Mouse (Mus musculus): ENCODE data around the gene Mfn1. TPM values are rescaled to one million over a fixed set of nuclear protein-coding genes. Genes with fewer than 3 reads are reported as not detected.

Mfn1 gene
- 44.1 and 51.9 TPM in 2 replicates for polyA plus RNA-seq (2014; fragmentation: Nextera tagmentation; extraction: Ambion mirVana)

- WGBS: under 1% methylated on average over 30 of the region's 47 CpGs
- H3K4me2 ChIP-seq (ENCODE audit: low read depth, low read length): peak within 1 kb of the TSS; percentile 68
- peak within 1 kb of the TSS; percentile 85 for H3K4me3 ChIP-seq (ENCODE audit: low read depth, low read length)
- H3K9me3 ChIP-seq (ENCODE audit: control insufficient read depth, low read length): no peaks in the 10 kb centered on the region
- peak within 1 kb of the TSS; percentile 82 for H3K9ac ChIP-seq (replicated peaks; ENCODE audit: low read depth, low read length)
- no peaks in the 10 kb centered on the region for H3K27me3 ChIP-seq (ENCODE audit: control insufficient read depth, insufficient read depth, low read length)
- peak; percentile 100 for ATAC-seq (ENCODE audit: low read depth)
- H3K27ac ChIP-seq (ENCODE audit: low read depth, low read length): peak within 1 kb of the TSS; percentile 57
- peaks cover 15% of the 10 kb centered on the region for H3K36me3 ChIP-seq (ENCODE audit: control insufficient read depth, insufficient read depth, low read length)
- peaks cover 7% of the 10 kb centered on the region for H3K4me1 ChIP-seq (ENCODE audit: control insufficient read depth, insufficient read depth, low read length)
Measured at GRCm38 (mm10) chr3:32529303-32529898, at the start of gene Mfn1. TSS of gene Mfn1 (plus strand) at chr3:32529465.

- WGBS: 87% methylated on average over 7 of the region's 7 CpGs
- no peaks in the 10 kb centered on the region for H3K27me3 ChIP-seq (ENCODE audit: control insufficient read depth, insufficient read depth, low read length)
- H3K9me3 ChIP-seq (ENCODE audit: control insufficient read depth, low read length): no peaks in the 10 kb centered on the region
- H3K27ac ChIP-seq (ENCODE audit: low read depth, low read length): no peak overlapping the region
- no peak overlapping the region for H3K9ac ChIP-seq (replicated peaks; ENCODE audit: low read depth, low read length)
- ATAC-seq (ENCODE audit: low read depth): no peak
- no peak overlapping the region for H3K4me3 ChIP-seq (ENCODE audit: low read depth, low read length)
- no peaks in the 10 kb centered on the region for H3K36me3 ChIP-seq (ENCODE audit: control insufficient read depth, insufficient read depth, low read length)
- H3K4me2 ChIP-seq (ENCODE audit: low read depth, low read length): no peak overlapping the region
- H3K4me1 ChIP-seq (ENCODE audit: control insufficient read depth, insufficient read depth, low read length): no peaks in the 10 kb centered on the region
Measured at GRCm38 (mm10) chr3:32479961-32480360, 49.3 kb upstream of the Mfn1 start.

- Histone ChIP-seq H3K4me1 (ENCODE audit: control insufficient read depth, insufficient read depth, low read length) (no peaks in the 10 kb centered on the region), H3K4me2 (ENCODE audit: low read depth, low read length) (no peak overlapping the region), H3K27ac (ENCODE audit: low read depth, low read length) (no peak overlapping the region), H3K9me3 (ENCODE audit: control insufficient read depth, low read length) (no peaks in the 10 kb centered on the region), H3K4me3 (ENCODE audit: low read depth, low read length) (no peak overlapping the region), H3K9ac (replicated peaks; ENCODE audit: low read depth, low read length) (no peak overlapping the region), H3K36me3 (ENCODE audit: control insufficient read depth, insufficient read depth, low read length) (no peaks in the 10 kb centered on the region), H3K27me3 (ENCODE audit: control insufficient read depth, insufficient read depth, low read length) (no peaks in the 10 kb centered on the region)
- WGBS: 90% methylated on average over 3 of the region's 3 CpGs
- ATAC-seq (ENCODE audit: low read depth): no peak
Measured at GRCm38 (mm10) chr3:32483035-32483434, 46.2 kb upstream of the Mfn1 start.

DNA sequence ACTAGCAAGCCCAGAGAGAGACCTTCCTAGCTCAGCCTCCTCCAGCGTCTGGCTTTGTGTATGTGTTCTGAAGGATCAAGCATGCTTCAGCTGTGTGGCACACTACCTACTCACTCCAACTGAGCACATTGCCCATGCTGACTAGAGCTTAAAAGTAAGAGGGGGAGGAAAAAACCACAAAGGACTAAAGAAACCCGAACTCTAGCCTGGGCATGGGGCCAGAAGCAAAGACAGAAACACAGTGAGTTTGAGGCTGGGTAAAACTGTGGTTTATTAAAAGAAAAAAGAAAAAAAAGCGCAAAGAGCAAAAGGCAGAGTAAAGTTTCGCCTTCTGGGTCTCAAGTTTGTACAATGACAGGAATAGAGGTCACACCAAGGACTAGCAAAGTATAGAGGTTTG lies 42.7 kb upstream of the Mfn1 start:
- Histone ChIP-seq H3K27ac (ENCODE audit: low read depth, low read length) (no peak overlapping the region), H3K27me3 (ENCODE audit: control insufficient read depth, insufficient read depth, low read length) (no peaks in the 10 kb centered on the region), H3K4me3 (ENCODE audit: low read depth, low read length) (no peak overlapping the region), H3K4me1 (ENCODE audit: control insufficient read depth, insufficient read depth, low read length) (no peaks in the 10 kb centered on the region), H3K36me3 (ENCODE audit: control insufficient read depth, insufficient read depth, low read length) (no peaks in the 10 kb centered on the region), H3K9me3 (ENCODE audit: control insufficient read depth, low read length) (no peaks in the 10 kb centered on the region), H3K4me2 (ENCODE audit: low read depth, low read length) (no peak overlapping the region), H3K9ac (replicated peaks; ENCODE audit: low read depth, low read length) (no peak overlapping the region)
- 85% methylated on average over 4 of the region's 4 CpGs for WGBS
- ATAC-seq (ENCODE audit: low read depth): no peak

GRCm38 (mm10) chr3:32488172-32488571 lies 41.1 kb upstream of the Mfn1 start:
- no peaks in the 10 kb centered on the region for H3K4me1 ChIP-seq (ENCODE audit: control insufficient read depth, insufficient read depth, low read length)
- H3K27me3 ChIP-seq (ENCODE audit: control insufficient read depth, insufficient read depth, low read length): no peaks in the 10 kb centered on the region
- ATAC-seq (ENCODE audit: low read depth): no peak
- WGBS: 84% methylated on average over 6 of the region's 6 CpGs
- H3K4me2 ChIP-seq (ENCODE audit: low read depth, low read length): no peak overlapping the region
- H3K9ac ChIP-seq (replicated peaks; ENCODE audit: low read depth, low read length): no peak overlapping the region
- no peak overlapping the region for H3K27ac ChIP-seq (ENCODE audit: low read depth, low read length)
- H3K36me3 ChIP-seq (ENCODE audit: control insufficient read depth, insufficient read depth, low read length): no peaks in the 10 kb centered on the region
- no peak overlapping the region for H3K4me3 ChIP-seq (ENCODE audit: low read depth, low read length)
- no peaks in the 10 kb centered on the region for H3K9me3 ChIP-seq (ENCODE audit: control insufficient read depth, low read length)

- no peaks in the 10 kb centered on the region for H3K9me3 ChIP-seq (ENCODE audit: control insufficient read depth, low read length)
- H3K36me3 ChIP-seq (ENCODE audit: control insufficient read depth, insufficient read depth, low read length): no peaks in the 10 kb centered on the region
- no peak for ATAC-seq (ENCODE audit: low read depth)
- no peak overlapping the region for H3K9ac ChIP-seq (replicated peaks; ENCODE audit: low read depth, low read length)
- no peak overlapping the region for H3K27ac ChIP-seq (ENCODE audit: low read depth, low read length)
- 66% methylated on average over 15 of the region's 15 CpGs for WGBS
- H3K27me3 ChIP-seq (ENCODE audit: control insufficient read depth, insufficient read depth, low read length): no peaks in the 10 kb centered on the region
- H3K4me1 ChIP-seq (ENCODE audit: control insufficient read depth, insufficient read depth, low read length): no peaks in the 10 kb centered on the region
- H3K4me2 ChIP-seq (ENCODE audit: low read depth, low read length): no peak overlapping the region
- no peak overlapping the region for H3K4me3 ChIP-seq (ENCODE audit: low read depth, low read length)
Measured at GRCm38 (mm10) chr3:32490076-32490927, 39.0 kb upstream of the Mfn1 start.

GRCm38 (mm10) chr3:32490928-32491315 lies 38.3 kb upstream of the Mfn1 start:
- Histone ChIP-seq H3K9me3 (ENCODE audit: control insufficient read depth, low read length) (no peaks in the 10 kb centered on the region), H3K4me3 (ENCODE audit: low read depth, low read length) (no peak overlapping the region), H3K4me2 (ENCODE audit: low read depth, low read length) (no peak overlapping the region), H3K9ac (replicated peaks; ENCODE audit: low read depth, low read length) (no peak overlapping the region), H3K36me3 (ENCODE audit: control insufficient read depth, insufficient read depth, low read length) (no peaks in the 10 kb centered on the region), H3K27me3 (ENCODE audit: control insufficient read depth, insufficient read depth, low read length) (no peaks in the 10 kb centered on the region), H3K27ac (ENCODE audit: low read depth, low read length) (no peak overlapping the region), H3K4me1 (ENCODE audit: control insufficient read depth, insufficient read depth, low read length) (no peaks in the 10 kb centered on the region)
- ATAC-seq (ENCODE audit: low read depth): no peak

- Histone ChIP-seq H3K9ac (replicated peaks; ENCODE audit: low read depth, low read length) (no peak within 1 kb of the TSS), H3K36me3 (ENCODE audit: control insufficient read depth, insufficient read depth, low read length) (no peaks in the 10 kb centered on the region), H3K4me3 (ENCODE audit: low read depth, low read length) (no peak within 1 kb of the TSS), H3K27ac (ENCODE audit: low read depth, low read length) (no peak within 1 kb of the TSS), H3K4me1 (ENCODE audit: control insufficient read depth, insufficient read depth, low read length) (no peaks in the 10 kb centered on the region), H3K27me3 (ENCODE audit: control insufficient read depth, insufficient read depth, low read length) (no peaks in the 10 kb centered on the region), H3K9me3 (ENCODE audit: control insufficient read depth, low read length) (no peaks in the 10 kb centered on the region), H3K4me2 (ENCODE audit: low read depth, low read length) (no peak within 1 kb of the TSS)
- 85% methylated on average over 11 of the region's 11 CpGs for WGBS
- ATAC-seq (ENCODE audit: low read depth): no peak
Measured at GRCm38 (mm10) chr3:32492097-32493090, 36.9 kb upstream of the Mfn1 start, which contains the start of gene Kcnmb3. TSS of gene Kcnmb3 (minus strand) at chr3:32492231.

All from neural tube, embryonic 14.5 days (tissue).